Mouse (Mus musculus): Measurements from ENCODE around the gene Tenm3. TPM values are rescaled to one million over a fixed set of nuclear protein-coding genes. Genes with fewer than 3 reads are reported as not detected.

Tenm3 gene
- polyA plus RNA-seq, 2 experiments = 38.0 to 48.1 TPM

GRCm38 (mm10) chr8:48322655-48323265, 521.0 kb downstream of the Tenm3 start:
- 0 out of 2 replicates have a peak, but pooled peaks cover 5% of the 10 kb centered on the region for H3K36me3 ChIP-seq (ENCODE audit: control insufficient read depth, insufficient read depth, low read length)
- no peak overlapping the region for H3K27ac ChIP-seq (replicated peaks; ENCODE audit: low read depth, low read length)
- DNase-seq (ENCODE audit: low spot score) (no peak), ATAC-seq (ENCODE audit: low FRiP score, low read depth) (no peak)
- no peak overlapping the region for H3K9ac ChIP-seq (ENCODE audit: low read depth, low read length, severe bottlenecking)
- TF ChIP-seq POLR2A (IDR thresholded peaks at IDR 0.05; ENCODE audit: borderline replicate concordance, extremely low read depth, insufficient read depth, insufficient read length) = no peak
- WGBS = 95% methylated on average over 11 of the region's 11 CpGs
- no peaks in the 10 kb centered on the region for H3K27me3 ChIP-seq (ENCODE audit: control insufficient read depth, insufficient read depth, low read length)
- no peak overlapping the region for H3K4me3 ChIP-seq (replicated peaks; ENCODE audit: low read length)
- no peak overlapping the region for H3K4me2 ChIP-seq (replicated peaks; ENCODE audit: low read depth, low read length, severe bottlenecking)
- H3K9me3 ChIP-seq (ENCODE audit: control insufficient read depth, low read length) = no peaks in the 10 kb centered on the region
- no peaks in the 10 kb centered on the region for H3K4me1 ChIP-seq (ENCODE audit: control insufficient read depth, insufficient read depth, low read length)

GRCm38 (mm10) chr8:48322240-48322639, 521.5 kb downstream of the Tenm3 start:
- H3K36me3 ChIP-seq (ENCODE audit: control insufficient read depth, insufficient read depth, low read length) = 0 out of 2 replicates have a peak, but pooled peaks cover under 1% of the 10 kb centered on the region
- DNase-seq (ENCODE audit: low spot score) = no peak

GRCm38 (mm10) chr8:48319674-48320073, 524.1 kb downstream of the Tenm3 start:
- TF ChIP-seq POLR2A (IDR thresholded peaks at IDR 0.05; ENCODE audit: borderline replicate concordance, extremely low read depth, insufficient read depth, insufficient read length) = no peak
- H3K4me3 ChIP-seq (replicated peaks; ENCODE audit: low read length) = no peak overlapping the region
- DNase-seq (ENCODE audit: low spot score) = no peak
- H3K36me3 ChIP-seq (ENCODE audit: control insufficient read depth, insufficient read depth, low read length) = peaks cover 4% of the 10 kb centered on the region; the same call in 1 of the 2 replicates
- no peaks in the 10 kb centered on the region for H3K9me3 ChIP-seq (ENCODE audit: control insufficient read depth, low read length)
- no peak overlapping the region for H3K27ac ChIP-seq (replicated peaks; ENCODE audit: low read depth, low read length)
- WGBS = 98% methylated on average over 3 of the region's 3 CpGs
- no peak overlapping the region for H3K4me2 ChIP-seq (replicated peaks; ENCODE audit: low read depth, low read length, severe bottlenecking)
- no peaks in the 10 kb centered on the region for H3K27me3 ChIP-seq (ENCODE audit: control insufficient read depth, insufficient read depth, low read length)
- H3K9ac ChIP-seq (ENCODE audit: low read depth, low read length, severe bottlenecking) = no peak overlapping the region
- no peaks in the 10 kb centered on the region for H3K4me1 ChIP-seq (ENCODE audit: control insufficient read depth, insufficient read depth, low read length)
- ATAC-seq (ENCODE audit: low FRiP score, low read depth) = no peak

More at GRCm38 (mm10) chr8:48322240-48322639, 521.5 kb downstream of the Tenm3 start:
- Histone ChIP-seq H3K9ac (ENCODE audit: low read depth, low read length, severe bottlenecking) (no peak overlapping the region), H3K9me3 (ENCODE audit: control insufficient read depth, low read length) (no peaks in the 10 kb centered on the region), H3K4me3 (replicated peaks; ENCODE audit: low read length) (no peak overlapping the region), H3K27me3 (ENCODE audit: control insufficient read depth, insufficient read depth, low read length) (no peaks in the 10 kb centered on the region), H3K4me1 (ENCODE audit: control insufficient read depth, insufficient read depth, low read length) (no peaks in the 10 kb centered on the region), H3K27ac (replicated peaks; ENCODE audit: low read depth, low read length) (no peak overlapping the region), H3K4me2 (replicated peaks; ENCODE audit: low read depth, low read length, severe bottlenecking) (no peak overlapping the region)
- ATAC-seq (ENCODE audit: low FRiP score, low read depth) = no peak
- 96% methylated on average over 6 of the region's 6 CpGs for WGBS
- no peak for TF ChIP-seq POLR2A (IDR thresholded peaks at IDR 0.05; ENCODE audit: borderline replicate concordance, extremely low read depth, insufficient read depth, insufficient read length)

GRCm38 (mm10) chr8:48317498-48317897, 526.3 kb downstream of the Tenm3 start:
- no peak for ATAC-seq (ENCODE audit: low FRiP score, low read depth)
- WGBS = 81% methylated on average over 10 of the region's 10 CpGs

GRCm38 (mm10) chr8:48315605-48316004, 528.1 kb downstream of the Tenm3 start:
- Histone ChIP-seq H3K27ac (replicated peaks; ENCODE audit: low read depth, low read length) (no peak overlapping the region), H3K4me1 (ENCODE audit: control insufficient read depth, insufficient read depth, low read length) (peaks cover 2% of the 10 kb centered on the region; the same call in 1 of the 2 replicates), H3K27me3 (ENCODE audit: control insufficient read depth, insufficient read depth, low read length) (no peaks in the 10 kb centered on the region), H3K36me3 (ENCODE audit: control insufficient read depth, insufficient read depth, low read length) (peaks cover 4% of the 10 kb centered on the region; the same call in 1 of the 2 replicates), H3K4me3 (replicated peaks; ENCODE audit: low read length) (no peak overlapping the region), H3K9ac (ENCODE audit: low read depth, low read length, severe bottlenecking) (no peak overlapping the region), H3K9me3 (ENCODE audit: control insufficient read depth, low read length) (no peaks in the 10 kb centered on the region), H3K4me2 (replicated peaks; ENCODE audit: low read depth, low read length, severe bottlenecking) (no peak overlapping the region)
- no peak for TF ChIP-seq POLR2A (IDR thresholded peaks at IDR 0.05; ENCODE audit: borderline replicate concordance, extremely low read depth, insufficient read depth, insufficient read length)
- ATAC-seq (ENCODE audit: low FRiP score, low read depth) = no peak
- DNase-seq (ENCODE audit: low spot score) = no peak
- 65% methylated on average over 8 of the region's 8 CpGs for WGBS

More at GRCm38 (mm10) chr8:48317498-48317897, 526.3 kb downstream of the Tenm3 start:
- Histone ChIP-seq H3K27ac (replicated peaks; ENCODE audit: low read depth, low read length) (no peak overlapping the region), H3K9me3 (ENCODE audit: control insufficient read depth, low read length) (no peaks in the 10 kb centered on the region), H3K4me2 (replicated peaks; ENCODE audit: low read depth, low read length, severe bottlenecking) (no peak overlapping the region), H3K9ac (ENCODE audit: low read depth, low read length, severe bottlenecking) (no peak overlapping the region), H3K4me3 (replicated peaks; ENCODE audit: low read length) (no peak overlapping the region), H3K4me1 (ENCODE audit: control insufficient read depth, insufficient read depth, low read length) (no peaks in the 10 kb centered on the region), H3K36me3 (ENCODE audit: control insufficient read depth, insufficient read depth, low read length) (peaks cover 4% of the 10 kb centered on the region; the same call in 1 of the 2 replicates), H3K27me3 (ENCODE audit: control insufficient read depth, insufficient read depth, low read length) (no peaks in the 10 kb centered on the region)
- DNase-seq (ENCODE audit: low spot score) = no peak
- no peak for TF ChIP-seq POLR2A (IDR thresholded peaks at IDR 0.05; ENCODE audit: borderline replicate concordance, extremely low read depth, insufficient read depth, insufficient read length)
